Mouse (Mus musculus) lung, postnatal 0 days (tissue): ENCODE data around the gene Nat8f2.

Experiments used
- CTCF ChIP-seq: IDR thresholded peaks from 2 replicates; pipeline ENCODE4 v1.5.1; 2016; ENCODE audit warnings: antibody characterized with exemption, mild to moderate bottlenecking
- EP300 ChIP-seq: IDR thresholded peaks from 2 replicates; pipeline ENCODE4 v1.6.1; 2016; ENCODE audit warnings: antibody characterized with exemption, mild to moderate bottlenecking, control low read depth

- TF ChIP-seq CTCF (no peak), EP300 (no peak)
Measured at GRCm38 (mm10) chr6:85825886-85826285, 43.1 kb downstream of the Nat8f2 start.
